Mouse (Mus musculus) liver, embryonic 14.5 days (tissue): ENCODE measurements around the gene Pik3ca. TPM values are rescaled to one million over a fixed set of nuclear protein-coding genes. Genes with fewer than 3 reads are reported as not detected.

ENCODE experiments used
- ATAC-seq: fragments of 200-750 bp; cut with Nextera tagmentation; 2 replicates; pipeline ENCODE4 v1.8.0; 2017; ENCODE audit warnings: moderate number of reproducible peaks, mild to moderate bottlenecking, moderate library complexity; ENCODE audit not compliant: insufficient read depth
- DNase-seq, 3 experiments: peaks; one replicate each; pipeline ENCODE4 v3.0.0-alpha.2; 2012 to 2013; ENCODE audit warnings: low read depth in 3 of 3, low spot score in 3 of 3
- H3K27ac ChIP-seq: fragments of 300-500 bp; sonication (generic); 2 replicates; pipeline ENCODE4 v1.5.1; 2014; ENCODE audit warnings: moderate library complexity, mild to moderate bottlenecking, control low read depth, inconsistent platforms
- H3K27me3 ChIP-seq: fragments of 300-500 bp; sonication (generic); 2 replicates; pipeline ENCODE4 v1.6.1; 2014; ENCODE audit warnings: mild to moderate bottlenecking, low read length, moderate library complexity; ENCODE audit not compliant: control insufficient read depth, insufficient read depth
- H3K36me3 ChIP-seq: fragments of 300-500 bp; sonication (generic); replicated peaks from 2 replicates; pipeline ENCODE4 v1.6.1; 2014; ENCODE audit warnings: low read depth; ENCODE audit not compliant: control insufficient read depth, insufficient read depth
- H3K4me1 ChIP-seq, 2 experiments: fragments of 200-500 bp in 1 of 2; fragments of 300-500 bp in 1 of 2; sonication (generic) in 1 of 2; replicated peaks; 2 replicates each; pipeline ENCODE4 v1.6.1; 2012 to 2014; ENCODE audit warnings: antibody characterized with exemption in 1 of 2, inconsistent platforms in 1 of 2, low read length in 1 of 2; ENCODE audit not compliant: control insufficient read depth in 2 of 2, insufficient read depth in 2 of 2
- H3K4me2 ChIP-seq: fragments of 300-500 bp; sonication (generic); 2 replicates; pipeline ENCODE4 v1.6.1; 2014; ENCODE audit warnings: low read depth, mild to moderate bottlenecking, control low read depth, moderate library complexity
- H3K4me3 ChIP-seq, 2 experiments: fragments of 200-500 bp in 1 of 2; fragments of 300-500 bp in 1 of 2; sonication (generic) in 1 of 2; 2 replicates each; pipeline ENCODE4 v1.5.1; 2012 to 2014; ENCODE audit warnings: low read depth in 2 of 2, low read length in 2 of 2, mild to moderate bottlenecking in 2 of 2, control low read depth in 1 of 2, inconsistent platforms in 1 of 2, moderate library complexity in 1 of 2; ENCODE audit not compliant: insufficient read depth in 1 of 2
- H3K9ac ChIP-seq: fragments of 300-500 bp; sonication (generic); replicated peaks from 2 replicates; pipeline ENCODE4 v1.6.1; 2014; ENCODE audit warnings: mild to moderate bottlenecking, control low read depth, moderate library complexity
- H3K9me3 ChIP-seq: fragments of 300-500 bp; sonication (generic); 2 replicates; pipeline ENCODE4 v1.6.1; 2016; ENCODE audit warnings: low read length, mixed read lengths; ENCODE audit not compliant: control insufficient read depth
- CTCF ChIP-seq: IDR thresholded peaks from 2 replicates; pipeline ENCODE4 v1.5.1; 2016; ENCODE audit warnings: antibody characterized with exemption, low read depth, control low read depth
- EP300 ChIP-seq: IDR thresholded peaks from 2 replicates; pipeline ENCODE4 v1.6.1; 2016; ENCODE audit warnings: antibody characterized with exemption, low read depth
- WGBS: fragments of 180-500 bp; shearing (Covaris S2); extraction: QIAGEN DNeasy Blood & Tissue Kit; methylation state at CpG from one replicate; pipeline ENCODE4 v1.1.7; 2014; ENCODE audit not compliant: insufficient replicate concordance; 5-methylcytosine and 5-hydroxymethylcytosine counted together
- polyA plus RNA-seq, 2 experiments: library from polyadenylated mRNA; depleted of rRNA in 1 of 2; stranded (reverse) in 1 of 2; unstranded in 1 of 2; fragments of >200 nt; fragmentation: Nextera tagmentation in 1 of 2; extraction: Ambion mirVana in 1 of 2; gene quantifications; 2 replicates each; pipeline versions ENCODE4 v1.2.1 to v1.2.3; 2012 to 2014

Gene Pik3ca
- polyA plus RNA-seq, 2 experiments: 3.5 to 4.2 TPM

- Histone ChIP-seq H3K27ac (peak overlapping the region; percentile 70), H3K27me3 (no peaks in the 10 kb centered on the region), H3K9me3 (no peaks in the 10 kb centered on the region), H3K36me3 (peaks cover 18% of the 10 kb centered on the region), H3K4me2 (peak overlapping the region; percentile 89), H3K9ac (peak overlapping the region; percentile 60), H3K4me1 (peaks cover 24 to 28% of the 10 kb centered on the region in 2 experiments), H3K4me3 (peak overlapping the region; percentile 35 to 48)
- TF ChIP-seq EP300 (no peak), CTCF (no peak)
- DNase-seq (peak in 2 of 3 experiments; percentile 35 to 41), ATAC-seq (no peak)
- WGBS: 30% methylated on average over 7 of the region's 7 CpGs
These were observed 115.3 kb downstream of the Pik3ca start for GRCm38 (mm10) chr3:32512686-32513284.

GRCm38 (mm10) chr3:32513528-32513927 is 116.1 kb downstream of the Pik3ca start:
- Histone ChIP-seq H3K27ac (peak overlapping the region; percentile 70), H3K4me2 (peak overlapping the region; percentile 89), H3K27me3 (no peaks in the 10 kb centered on the region), H3K4me1 (peaks cover 24 to 28% of the 10 kb centered on the region in 2 experiments), H3K9me3 (no peaks in the 10 kb centered on the region), H3K9ac (peak overlapping the region; percentile 60), H3K36me3 (peaks cover 24% of the 10 kb centered on the region), H3K4me3 (peak overlapping the region; percentile 35 to 37; a peak in 3 of 4 replicates)
- TF ChIP-seq CTCF: no peak
- TF ChIP-seq EP300: peak; percentile 75
- DNase-seq (no peak), ATAC-seq (no peak)

Other genes starting within 250 kb of the Pik3ca start
- gene Zmat3, start 31.7 kb upstream of the Pik3ca start, polyA plus RNA-seq (2012; rRNA removed): 0.62 and 0.74 TPM in 2 replicates
- gene Zmat3, start 31.7 kb upstream of the Pik3ca start, polyA plus RNA-seq (2014; fragmentation: Nextera tagmentation; extraction: Ambion mirVana): 0.42 and 0.43 TPM in 2 replicates
- gene Kcnmb3, start 94.6 kb downstream of the Pik3ca start, polyA plus RNA-seq (2012; rRNA removed): not detected in 2 replicates
- not detected in 2 replicates for gene Kcnmb3, start 94.6 kb downstream of the Pik3ca start, polyA plus RNA-seq (2014; fragmentation: Nextera tagmentation; extraction: Ambion mirVana)
- 14.5 and 18.5 TPM in 2 replicates for gene Zfp639, start 112.6 kb downstream of the Pik3ca start, polyA plus RNA-seq (2012; rRNA removed)
- gene Zfp639, start 112.6 kb downstream of the Pik3ca start, polyA plus RNA-seq (2014; fragmentation: Nextera tagmentation; extraction: Ambion mirVana): 18.8 and 20.4 TPM in 2 replicates
- gene Mfn1, start 131.8 kb downstream of the Pik3ca start, polyA plus RNA-seq (2012; rRNA removed): 6.4 and 8.6 TPM in 2 replicates
- gene Mfn1, start 131.8 kb downstream of the Pik3ca start, polyA plus RNA-seq (2014; fragmentation: Nextera tagmentation; extraction: Ambion mirVana): 11.0 and 12.6 TPM in 2 replicates
- gene Gnb4, start 218.9 kb downstream of the Pik3ca start, polyA plus RNA-seq (2012; rRNA removed): 3.2 and 4.1 TPM in 2 replicates
- gene Gnb4, start 218.9 kb downstream of the Pik3ca start, polyA plus RNA-seq (2014; fragmentation: Nextera tagmentation; extraction: Ambion mirVana): 6.9 and 8.8 TPM in 2 replicates